Mouse (Mus musculus) embryonic facial prominence, embryonic 15.5 days (tissue): ENCODE measurements around the gene Nop16. TPM values are rescaled to one million over a fixed set of nuclear protein-coding genes. Genes with fewer than 3 reads are reported as not detected.
A peak's percentile ranks its signal among the peaks of the same experiment; 100 is the strongest.

ENCODE experiments used
- ATAC-seq: fragments of 200-750 bp; cut with Nextera tagmentation; 2 replicates; pipeline ENCODE4 v1.8.0; 2017; ENCODE audit warnings: low read depth, moderate TSS enrichment; ENCODE audit not compliant: insufficient number of reproducible peaks, low FRiP score, low TSS enrichment
- H3K27ac ChIP-seq: fragments of 300-500 bp; sonication (generic); replicated peaks from 2 replicates; pipeline ENCODE4 v1.5.1; 2015; ENCODE audit warnings: mild to moderate bottlenecking, inconsistent platforms
- H3K27me3 ChIP-seq: fragments of 300-500 bp; sonication (generic); 2 replicates; pipeline ENCODE4 v1.6.1; 2015; ENCODE audit warnings: inconsistent platforms
- H3K36me3 ChIP-seq: fragments of 300-500 bp; sonication (generic); 2 replicates; pipeline ENCODE4 v1.6.1; 2015; ENCODE audit warnings: mild to moderate bottlenecking, inconsistent platforms
- H3K4me1 ChIP-seq: fragments of 300-500 bp; sonication (generic); 2 replicates; pipeline ENCODE4 v1.6.1; 2015; ENCODE audit warnings: inconsistent platforms
- H3K4me2 ChIP-seq: fragments of 300-500 bp; sonication (generic); replicated peaks from 2 replicates; pipeline ENCODE4 v1.6.1; 2015; ENCODE audit warnings: mild to moderate bottlenecking, inconsistent platforms
- H3K4me3 ChIP-seq: fragments of 300-500 bp; sonication (generic); replicated peaks from 2 replicates; pipeline ENCODE4 v1.5.1; 2015; ENCODE audit warnings: mild to moderate bottlenecking, inconsistent platforms
- H3K9ac ChIP-seq: fragments of 300-500 bp; sonication (generic); 2 replicates; pipeline ENCODE4 v1.6.1; 2015; ENCODE audit warnings: inconsistent platforms
- H3K9me3 ChIP-seq: fragments of 300-500 bp; sonication (generic); replicated peaks from 2 replicates; pipeline ENCODE4 v1.6.1; 2016; ENCODE audit warnings: inconsistent platforms
- WGBS: fragments of 180-500 bp; shearing (Covaris S2); methylation state at CpG from one replicate; pipeline ENCODE4 v1.1.7; 2015; 5-methylcytosine and 5-hydroxymethylcytosine counted together
- polyA plus RNA-seq: library from polyadenylated mRNA; unstranded; fragments of >200 nt; fragmentation: Nextera tagmentation; extraction: Ambion mirVana; gene quantifications from 2 replicates; pipeline ENCODE4 v1.2.1, GENCODE M21; 2015

Gene Nop16
- polyA plus RNA-seq, 1 experiment from 2014 or later: 88.1 TPM

GRCm38 (mm10) chr13:54596107-54596690 is 6.3 kb upstream of the Nop16 start:
- H3K9ac ChIP-seq: no peak overlapping the region
- ATAC-seq: no peak
- no peaks in the 10 kb centered on the region for H3K27me3 ChIP-seq
- peaks cover 13% of the 10 kb centered on the region for H3K4me1 ChIP-seq
- no peak overlapping the region for H3K4me2 ChIP-seq
- WGBS: 69% methylated on average over 8 of the region's 8 CpGs
- no peaks in the 10 kb centered on the region for H3K9me3 ChIP-seq
- no peak overlapping the region for H3K27ac ChIP-seq
- H3K36me3 ChIP-seq: peaks cover 36% of the 10 kb centered on the region
- H3K4me3 ChIP-seq: no peak overlapping the region

DNA sequence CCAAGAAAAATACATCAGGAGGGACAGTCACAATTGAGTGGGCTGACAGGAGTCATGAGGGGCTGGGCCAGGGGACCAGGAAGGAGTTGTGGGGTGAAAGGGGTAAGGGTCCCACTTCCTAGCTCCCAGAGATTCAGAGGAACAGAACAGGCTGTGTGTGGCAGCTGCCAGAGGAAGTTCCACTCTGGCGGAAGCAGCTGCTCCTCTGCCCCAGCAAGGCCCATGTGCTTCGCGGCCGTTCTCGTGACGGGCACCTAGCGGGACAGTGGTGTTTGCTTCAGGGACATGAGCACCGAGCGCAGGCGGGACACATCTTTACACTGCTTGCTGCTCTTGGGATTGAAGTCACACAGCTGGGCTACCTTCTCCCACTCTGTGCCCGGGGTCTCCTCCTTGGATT is 3.7 kb upstream of the Nop16 start:
- H3K9ac ChIP-seq: no peak overlapping the region
- ATAC-seq: no peak
- H3K4me2 ChIP-seq: no peak overlapping the region
- H3K27ac ChIP-seq: no peak overlapping the region
- H3K4me1 ChIP-seq: peaks cover 25% of the 10 kb centered on the region
- H3K9me3 ChIP-seq: no peaks in the 10 kb centered on the region
- WGBS: 86% methylated on average over 11 of the region's 11 CpGs
- no peaks in the 10 kb centered on the region for H3K27me3 ChIP-seq
- H3K36me3 ChIP-seq: peaks cover 26% of the 10 kb centered on the region
- H3K4me3 ChIP-seq: no peak overlapping the region

GRCm38 (mm10) chr13:54591776-54592356 is 2.0 kb upstream of the Nop16 start:
- no peak overlapping the region for H3K27ac ChIP-seq
- H3K4me1 ChIP-seq: peaks cover 26% of the 10 kb centered on the region
- no peaks in the 10 kb centered on the region for H3K9me3 ChIP-seq
- H3K36me3 ChIP-seq: peaks cover 36% of the 10 kb centered on the region
- ATAC-seq: no peak
- peak overlapping the region; percentile 94; the same call in 1 of the 2 replicates for H3K4me3 ChIP-seq
- H3K27me3 ChIP-seq: no peaks in the 10 kb centered on the region
- whole genome bisulfite sequencing: 86% methylated on average over 8 of the region's 8 CpGs
- H3K4me2 ChIP-seq: no peak overlapping the region
- no peak overlapping the region for H3K9ac ChIP-seq

- H3K4me1 ChIP-seq: peaks cover 22% of the 10 kb centered on the region
- no peaks in the 10 kb centered on the region for H3K9me3 ChIP-seq
- H3K9ac ChIP-seq: peak overlapping the region; percentile 69
- ATAC-seq: peak; percentile 11; the same call in 1 of the 2 replicates
- no peaks in the 10 kb centered on the region for H3K27me3 ChIP-seq
- WGBS: under 1% methylated on average over 24 of the region's 24 CpGs
- peak overlapping the region; percentile 94 for H3K4me3 ChIP-seq
- peaks cover 44% of the 10 kb centered on the region for H3K36me3 ChIP-seq
- peak overlapping the region; percentile 66 for H3K27ac ChIP-seq
- peak overlapping the region; percentile 71 for H3K4me2 ChIP-seq
These were observed 385 bp downstream of the Nop16 start for GRCm38 (mm10) chr13:54589414-54589995.

DNA sequence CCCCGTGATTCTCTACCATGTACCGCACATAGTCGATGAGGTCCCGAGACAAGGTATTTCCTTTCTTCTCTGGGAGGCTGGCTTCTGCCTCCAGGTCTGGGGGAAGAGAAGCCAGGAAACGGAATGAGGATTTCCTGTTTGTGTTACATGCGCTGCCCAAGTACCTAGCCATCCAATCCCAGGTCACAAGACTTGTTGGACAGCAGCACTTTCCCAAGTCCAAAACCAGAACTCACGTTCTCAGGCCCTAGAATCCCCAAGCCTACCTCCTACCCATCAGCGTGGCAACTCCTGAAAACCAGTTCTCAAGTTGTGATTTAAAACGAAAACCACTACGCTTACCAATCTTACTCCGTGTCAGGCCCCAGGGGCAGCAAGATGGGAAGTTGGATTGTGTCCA is 4.1 kb downstream of the Nop16 start:
- H3K4me2 ChIP-seq: no peak overlapping the region
- peaks cover 70% of the 10 kb centered on the region for H3K36me3 ChIP-seq
- H3K9ac ChIP-seq: no peak overlapping the region
- no peak for ATAC-seq
- no peak overlapping the region for H3K4me3 ChIP-seq
- no peaks in the 10 kb centered on the region for H3K9me3 ChIP-seq
- WGBS: 87% methylated on average over 11 of the region's 11 CpGs
- peaks cover 11% of the 10 kb centered on the region for H3K4me1 ChIP-seq
- H3K27ac ChIP-seq: no peak overlapping the region
- no peaks in the 10 kb centered on the region for H3K27me3 ChIP-seq

DNA sequence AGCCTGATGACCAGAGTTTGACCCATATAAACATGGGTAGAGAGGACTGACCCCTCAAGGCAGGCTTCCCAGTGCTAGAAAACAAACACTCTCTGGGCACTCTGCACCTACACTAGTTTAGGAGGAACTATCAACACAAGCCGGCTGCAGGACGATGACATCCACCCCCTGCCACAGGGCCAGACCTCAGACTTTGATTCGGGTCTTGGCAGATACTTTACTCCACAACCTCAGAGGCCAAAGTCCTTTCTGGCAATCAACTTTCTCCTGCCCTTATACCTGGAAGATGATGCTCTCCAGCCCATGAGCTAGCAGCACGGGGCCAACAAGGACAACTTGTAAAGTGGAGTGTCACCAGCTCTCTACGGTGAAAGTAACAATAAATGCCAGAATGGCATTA is 7.0 kb downstream of the Nop16 start:
- H3K9me3 ChIP-seq: no peaks in the 10 kb centered on the region
- WGBS: 81% methylated on average over 5 of the region's 5 CpGs
- no peak overlapping the region for H3K9ac ChIP-seq
- H3K27me3 ChIP-seq: no peaks in the 10 kb centered on the region
- no peak for ATAC-seq
- H3K27ac ChIP-seq: no peak overlapping the region
- no peaks in the 10 kb centered on the region for H3K4me1 ChIP-seq
- H3K4me2 ChIP-seq: no peak overlapping the region
- peaks cover 89% of the 10 kb centered on the region for H3K36me3 ChIP-seq
- H3K4me3 ChIP-seq: no peak overlapping the region

DNA sequence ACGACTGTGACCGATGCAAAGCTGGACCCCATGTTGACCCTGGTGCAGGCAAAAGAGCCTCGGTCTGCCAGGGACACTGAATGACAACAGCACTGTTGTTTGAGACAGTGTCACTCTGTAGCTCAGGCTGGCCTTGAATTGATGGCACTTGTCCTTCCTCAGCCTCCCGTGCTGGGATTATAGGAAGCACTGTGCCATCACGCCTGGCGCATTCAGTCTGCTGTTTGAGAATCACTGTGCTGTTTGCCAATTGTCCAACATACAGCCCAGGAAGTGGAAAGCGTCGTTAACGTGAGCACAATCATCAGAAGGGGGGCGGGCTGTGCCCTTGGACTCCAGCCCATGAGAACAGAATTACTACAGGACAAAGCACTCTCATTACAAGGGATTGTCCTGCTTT is 7.8 kb downstream of the Nop16 start:
- no peaks in the 10 kb centered on the region for H3K4me1 ChIP-seq
- H3K27me3 ChIP-seq: no peaks in the 10 kb centered on the region
- H3K9ac ChIP-seq: no peak overlapping the region
- ATAC-seq: no peak
- H3K4me3 ChIP-seq: no peak overlapping the region
- H3K27ac ChIP-seq: no peak overlapping the region
- H3K36me3 ChIP-seq: peaks cover 86% of the 10 kb centered on the region
- no peak overlapping the region for H3K4me2 ChIP-seq
- no peaks in the 10 kb centered on the region for H3K9me3 ChIP-seq
- WGBS: 84% methylated on average over 10 of the region's 10 CpGs

- H3K36me3 ChIP-seq: peaks cover 89% of the 10 kb centered on the region
- 81% methylated on average over 2 of the region's 2 CpGs for WGBS
- ATAC-seq: no peak
- H3K9me3 ChIP-seq: no peaks in the 10 kb centered on the region
- peaks cover 7% of the 10 kb centered on the region for H3K4me1 ChIP-seq
- no peak overlapping the region for H3K9ac ChIP-seq
- no peak overlapping the region for H3K27ac ChIP-seq
- no peak overlapping the region for H3K4me3 ChIP-seq
- H3K4me2 ChIP-seq: no peak overlapping the region
- no peaks in the 10 kb centered on the region for H3K27me3 ChIP-seq
These were observed 8.5 kb downstream of the Nop16 start for GRCm38 (mm10) chr13:54581385-54581784.

DNA sequence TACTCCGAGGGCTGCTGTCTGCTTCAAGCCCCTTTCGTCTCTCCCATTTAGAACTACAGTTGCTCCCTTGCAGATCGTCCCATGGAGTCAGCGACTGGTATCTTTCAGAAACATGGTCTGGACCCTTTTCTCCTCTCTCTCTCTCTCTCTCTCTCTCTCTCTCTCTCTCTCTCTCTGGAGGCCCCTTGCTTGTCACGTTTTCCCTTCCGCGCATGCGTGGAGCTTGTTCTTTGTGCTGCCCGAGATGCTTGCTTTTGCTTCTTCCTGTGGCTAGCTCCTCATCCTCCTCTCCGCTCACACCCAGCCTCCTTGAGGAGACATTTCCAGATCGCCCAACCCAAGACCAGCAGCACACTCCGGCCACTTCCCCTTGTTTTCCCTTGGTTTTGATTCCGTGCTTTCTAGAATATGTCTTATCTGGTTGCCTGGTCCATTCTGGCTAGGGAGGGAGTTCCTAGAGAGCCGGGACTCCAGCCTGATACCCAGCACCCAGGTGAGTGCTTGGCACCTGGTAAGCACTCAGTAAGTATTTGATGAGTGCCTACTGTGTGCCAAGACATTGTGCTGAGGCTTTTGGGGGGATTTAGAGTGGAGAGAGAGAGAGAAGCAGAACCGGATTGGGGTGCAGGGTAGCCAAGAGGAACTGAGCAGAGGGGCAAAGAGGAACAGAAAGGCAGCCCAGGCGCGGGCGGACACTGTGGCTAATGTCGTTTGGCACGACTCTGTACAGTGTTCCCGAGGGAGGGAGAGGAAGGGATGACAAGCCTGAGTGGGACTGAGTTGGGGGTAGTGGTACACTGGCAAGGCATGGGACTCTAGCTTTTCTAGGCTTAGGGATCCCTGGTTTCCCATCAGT is 12.0 kb downstream of the Nop16 start:
- no peak overlapping the region for H3K4me2 ChIP-seq
- no peak overlapping the region for H3K4me3 ChIP-seq
- peaks cover 23% of the 10 kb centered on the region for H3K4me1 ChIP-seq
- 80% methylated on average over 21 of the region's 21 CpGs for WGBS
- no peak for ATAC-seq
- peaks cover 55% of the 10 kb centered on the region for H3K36me3 ChIP-seq
- no peak overlapping the region for H3K9ac ChIP-seq
- H3K27me3 ChIP-seq: no peaks in the 10 kb centered on the region
- H3K27ac ChIP-seq: no peak overlapping the region
- H3K9me3 ChIP-seq: no peaks in the 10 kb centered on the region

- Histone ChIP-seq H3K36me3 (peaks cover 38% of the 10 kb centered on the region), H3K4me1 (peaks cover 23% of the 10 kb centered on the region), H3K4me3 (peak overlapping the region; percentile 93), H3K27me3 (no peaks in the 10 kb centered on the region; the same call in 1 of the 2 replicates), H3K27ac (peak overlapping the region; percentile 79), H3K9ac (peak overlapping the region; percentile 86), H3K4me2 (peak overlapping the region; percentile 71), H3K9me3 (no peaks in the 10 kb centered on the region)
- ATAC-seq: no peak
- 2% methylated on average over 19 of the region's 19 CpGs for WGBS
These were observed 14.4 kb downstream of the Nop16 start for GRCm38 (mm10) chr13:54575489-54575888.

- Histone ChIP-seq H3K4me3 (peak within 1 kb of the TSS; percentile 93), H3K4me1 (peaks cover 23% of the 10 kb centered on the region), H3K9me3 (no peaks in the 10 kb centered on the region), H3K27me3 (no peaks in the 10 kb centered on the region; the same call in 1 of the 2 replicates), H3K27ac (peak within 1 kb of the TSS; percentile 79), H3K36me3 (peaks cover 34% of the 10 kb centered on the region), H3K9ac (peak within 1 kb of the TSS; percentile 86), H3K4me2 (peak within 1 kb of the TSS; percentile 71)
- peak; percentile 88 for ATAC-seq
- under 1% methylated on average over 55 of the region's 55 CpGs for WGBS
These were observed 14.9 kb downstream of the Nop16 start, which contains the start of gene Arl10 for GRCm38 (mm10) chr13:54574854-54575481. TSS of gene Arl10 (plus strand) at chr13:54575015.
